9 mouse cellular contexts compared by ENCODE assay signal in the genomic region with DNA sequence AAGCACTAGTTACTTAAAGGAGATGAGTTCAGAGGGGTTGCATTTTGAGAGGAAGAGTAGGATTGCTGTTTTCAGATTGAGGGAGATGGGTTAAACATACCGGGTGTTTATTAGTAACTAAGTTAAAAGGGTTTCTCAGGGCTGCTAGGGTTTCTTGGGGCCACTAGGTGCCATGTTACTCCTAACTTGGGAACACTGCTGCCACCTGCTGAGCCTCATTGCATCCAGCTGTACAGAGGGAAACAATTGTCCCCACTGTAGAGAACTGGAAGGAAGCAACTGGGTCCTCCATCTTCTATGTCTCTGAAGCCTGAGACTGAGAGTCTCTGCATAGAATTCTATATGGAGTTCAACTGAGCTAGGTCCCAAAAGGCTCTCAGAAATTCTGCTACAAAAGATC.
A peak's percentile ranks its signal among the peaks of the same experiment; 100 is the strongest.
DNase-seq lines count a peak whose midpoint lies in the region; ATAC-seq and TF ChIP-seq lines count a peak whose summit lies in the region.
"Had no signal": no experiment of that assay in that cellular context is flagged by ENCODE, and none has a peak within 500 bp of the region (broad histone marks: within the 10 kb centered on the region; RNA-seq: fewer than 3 reads in every experiment).

No protein-coding gene starts in this region.

- no peak for TF ChIP-seq EP300 in stomach, postnatal 0 days (optimal IDR thresholded peaks at IDR 0.05)

- TF ChIP-seq POLR2A in thymus, adult 2 months (IDR thresholded peaks at IDR 0.05; ENCODE audit: control insufficient read depth, extremely low read depth, insufficient read depth, low read length, poor library complexity) = no peak

- no peak overlapping the region for H3K4me2 ChIP-seq in embryonic facial prominence, embryonic 14.5 days (ENCODE audit: low read depth, low read length)
- no peak overlapping the region for H3K4me2 ChIP-seq in stomach, postnatal 0 days (replicated peaks; ENCODE audit: low read depth)

- no peak overlapping the region for H3K27ac ChIP-seq in heart, embryonic 10.5 days
- H3K27ac ChIP-seq in thymus, adult 2 months (ENCODE audit: control insufficient read depth, insufficient read depth, low read length) = no peak overlapping the region
- no peak overlapping the region for H3K27ac ChIP-seq in embryonic facial prominence, embryonic 14.5 days (replicated peaks; ENCODE audit: low read depth, low read length)
- no peak overlapping the region for H3K27ac ChIP-seq in stomach, postnatal 0 days (replicated peaks)

- DNase-seq in heart, postnatal 10 days = peak; percentile 16 to 17
- DNase-seq in heart, embryonic 10.5 days (ENCODE audit: low spot score) = no peak
- peak; percentile 23 for DNase-seq in thymus, adult 2 months
- no peak for DNase-seq in thymus, adult 18-20 months
- DNase-seq in embryonic facial prominence, embryonic 14.5 days (ENCODE audit: low spot score) = peak; percentile 36
- no peak for DNase-seq in stomach, postnatal 0 days (ENCODE audit: low spot score)
- no peak for DNase-seq in left cerebral cortex, adult 8-10 months (ENCODE audit: low spot score in 2 of 2)
- DNase-seq: gastrocnemius, postnatal 25 days had no signal

- TF ChIP-seq CTCF in thymus, adult 2 months (IDR thresholded peaks at IDR 0.05; ENCODE audit: borderline replicate concordance, control insufficient read depth, extremely low read depth, insufficient read depth, low read length, poor library complexity) = no peak
- peak; percentile 61 for TF ChIP-seq CTCF in stomach, postnatal 0 days (IDR thresholded peaks at IDR 0.05; ENCODE audit: low read depth)

- H3K9me3 ChIP-seq in heart, embryonic 10.5 days = no peaks in the 10 kb centered on the region
- no peaks in the 10 kb centered on the region for H3K9me3 ChIP-seq in embryonic facial prominence, embryonic 14.5 days (ENCODE audit: control insufficient read depth, low read length)
- H3K9me3 ChIP-seq in stomach, postnatal 0 days (ENCODE audit: control insufficient read depth, low read length) = no peaks in the 10 kb centered on the region

- H3K27me3 ChIP-seq in heart, embryonic 10.5 days (ENCODE audit: insufficient read depth, poor library complexity, severe bottlenecking) = no peaks in the 10 kb centered on the region
- no peaks in the 10 kb centered on the region for H3K27me3 ChIP-seq in thymus, adult 2 months (ENCODE audit: control insufficient read depth, insufficient read depth, low read length)
- H3K27me3 ChIP-seq in embryonic facial prominence, embryonic 14.5 days (replicated peaks; ENCODE audit: control insufficient read depth, insufficient read depth, low read length) = no peaks in the 10 kb centered on the region
- H3K27me3 ChIP-seq in stomach, postnatal 0 days (ENCODE audit: control insufficient read depth, insufficient read depth, low read length) = no peaks in the 10 kb centered on the region

- no peak overlapping the region for H3K9ac ChIP-seq in embryonic facial prominence, embryonic 14.5 days (ENCODE audit: low read depth, low read length)
- H3K9ac ChIP-seq in stomach, postnatal 0 days (ENCODE audit: low read length) = no peak overlapping the region

- no peaks in the 10 kb centered on the region for H3K36me3 ChIP-seq in heart, embryonic 10.5 days
- H3K36me3 ChIP-seq in thymus, adult 2 months (ENCODE audit: control insufficient read depth, insufficient read depth, low read length) = no peaks in the 10 kb centered on the region
- H3K36me3 ChIP-seq in embryonic facial prominence, embryonic 14.5 days (ENCODE audit: control insufficient read depth, insufficient read depth, low read length) = no peaks in the 10 kb centered on the region
- no peaks in the 10 kb centered on the region for H3K36me3 ChIP-seq in stomach, postnatal 0 days (ENCODE audit: control insufficient read depth, insufficient read depth, low read length)

- intact Hi-C loops in heart, postnatal 10 days (cut with DNase I) = loop anchor here (1.0 kb wide), 1 partner anchor 798 kb away; no protein-coding TSS in a partner anchor

- no peak for ATAC-seq in embryonic facial prominence, embryonic 14.5 days (ENCODE audit: low read depth)
- ATAC-seq in stomach, postnatal 0 days (ENCODE audit: low FRiP score, low TSS enrichment) = no peak
- ATAC-seq in megakaryocyte-erythroid progenitor cell, adult 5-6 weeks (replicated peaks; ENCODE audit: low FRiP score, low TSS enrichment, poor library complexity, severe bottlenecking) = no peak

- H3K4me1 ChIP-seq in heart, embryonic 10.5 days = no peaks in the 10 kb centered on the region
- H3K4me1 ChIP-seq in thymus, adult 2 months (replicated peaks; ENCODE audit: control insufficient read depth, insufficient read depth, low read length) = no peaks in the 10 kb centered on the region
- no peaks in the 10 kb centered on the region for H3K4me1 ChIP-seq in embryonic facial prominence, embryonic 14.5 days (ENCODE audit: control insufficient read depth, insufficient read depth, low read length)
- no peaks in the 10 kb centered on the region for H3K4me1 ChIP-seq in stomach, postnatal 0 days (replicated peaks; ENCODE audit: control insufficient read depth, insufficient read depth)

- no peak overlapping the region for H3K4me3 ChIP-seq in heart, embryonic 10.5 days
- no peak overlapping the region for H3K4me3 ChIP-seq in thymus, adult 2 months (ENCODE audit: control insufficient read depth, insufficient read depth, low read length)
- H3K4me3 ChIP-seq in embryonic facial prominence, embryonic 14.5 days (ENCODE audit: low read depth, low read length) = no peak overlapping the region
- H3K4me3 ChIP-seq in stomach, postnatal 0 days (ENCODE audit: low read depth, low read length) = no peak overlapping the region

- WGBS in heart, embryonic 10.5 days = 78% methylated on average over 1 of the region's 1 CpGs
- WGBS in thymus, adult 2 months = 77% methylated on average over 1 of the region's 1 CpGs
- WGBS in embryonic facial prominence, embryonic 14.5 days = 70% methylated on average over 1 of the region's 1 CpGs
- 66% methylated on average over 1 of the region's 1 CpGs for WGBS in stomach, postnatal 0 days

Comparison
In these comparisons a context has a peak if more than half of its experiments do, and no peak if none do; other contexts are left out.
1. DNase-seq: peak in heart, postnatal 10 days (2 of 2), thymus, adult 2 months (single experiment) and embryonic facial prominence, embryonic 14.5 days (single experiment); none in heart, embryonic 10.5 days (single experiment), thymus, adult 18-20 months (0 of 2), stomach, postnatal 0 days (single experiment) and left cerebral cortex, adult 8-10 months (0 of 2).